Mouse (Mus musculus): ENCODE measurements at regions not wholly inside any gene's neighbourhood (a gene's known extent, or its start where the extent isn't known, plus 50 kb on each side); places are given as distances from the start of the nearest gene placed in this dataset.

DNA sequence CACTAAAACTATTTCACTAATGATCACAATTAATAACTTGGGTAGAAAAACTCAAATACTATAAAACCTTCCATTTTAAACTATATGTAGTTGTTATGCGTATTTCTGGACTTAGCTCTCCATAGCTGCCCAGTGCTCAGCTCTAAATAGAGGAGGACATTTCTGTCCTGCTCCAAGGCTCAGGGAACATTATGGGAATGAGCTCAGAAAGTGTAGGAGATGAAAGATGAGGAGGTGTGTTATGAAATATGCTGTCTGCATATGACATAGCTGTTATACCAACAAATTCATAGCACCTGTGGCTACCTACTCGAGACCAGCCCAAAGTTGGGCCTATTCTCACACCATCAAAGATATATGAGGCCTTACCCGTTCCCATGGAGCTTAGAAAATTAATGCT, 106.3 kb downstream of the Aldh8a1 start:
- no peak for DNase-seq (ENCODE audit: low read depth)

GRCm38 (mm10) chr10:21488374-21488930, 104.5 kb upstream of the 1700020N01Rik start:
- DNase-seq (ENCODE audit: low read depth) = no peak

DNA sequence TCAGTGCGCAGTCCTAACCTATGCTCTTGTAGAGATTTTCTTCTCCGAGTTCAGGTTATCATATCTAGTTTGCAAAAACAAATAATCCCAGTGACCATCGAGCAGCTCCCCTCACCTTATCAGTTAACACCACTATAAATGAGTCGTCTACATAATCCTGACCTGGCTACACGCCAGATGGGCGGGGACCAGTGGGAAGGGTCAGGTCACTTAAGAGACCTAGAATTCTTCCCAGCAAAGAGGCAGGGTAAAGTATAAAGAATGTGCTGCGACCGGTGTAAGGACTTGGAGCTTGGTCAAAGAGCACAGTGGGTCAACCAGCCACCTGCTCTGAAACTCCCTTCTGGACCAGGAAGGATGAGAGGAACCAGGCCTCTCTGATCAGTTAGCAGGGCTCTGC, 102.0 kb upstream of the 1700020N01Rik start:
- DNase-seq (ENCODE audit: low read depth) = no peak

- no peak for DNase-seq (ENCODE audit: low read depth)
These were observed 100.6 kb upstream of the 1700020N01Rik start for GRCm38 (mm10) chr10:21492254-21492894.

- no peak for DNase-seq (ENCODE audit: low read depth)
These were observed 98.4 kb upstream of the 1700020N01Rik start for GRCm38 (mm10) chr10:21494536-21494935.

- peak; percentile 17 for DNase-seq (ENCODE audit: low read depth)
These were observed 95.8 kb upstream of the 1700020N01Rik start for GRCm38 (mm10) chr10:21497110-21497509.

DNA sequence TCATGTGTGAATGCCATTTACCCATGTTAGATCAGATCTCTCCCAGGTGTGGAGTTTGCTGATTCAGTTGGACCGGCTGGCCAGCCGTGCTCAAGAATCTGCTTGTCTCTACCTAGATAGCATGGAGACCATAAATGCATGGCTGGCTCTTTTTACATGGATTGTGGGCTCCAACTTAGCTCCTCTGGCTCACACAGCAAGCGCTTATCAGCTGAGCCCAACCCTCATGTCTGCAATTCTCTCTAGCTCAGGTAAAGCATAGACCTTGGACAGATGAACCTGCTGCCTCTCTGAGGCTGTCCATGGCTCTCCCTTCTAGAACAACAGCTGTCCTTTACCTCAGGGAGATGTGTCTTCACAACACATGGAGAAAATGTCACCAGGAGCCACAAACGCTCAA, 94.8 kb upstream of the 1700020N01Rik start:
- no peak for DNase-seq (ENCODE audit: low read depth)

- no peak for DNase-seq (ENCODE audit: low read depth)
These were observed 91.3 kb upstream of the 1700020N01Rik start for GRCm38 (mm10) chr10:21501658-21502057.

DNA sequence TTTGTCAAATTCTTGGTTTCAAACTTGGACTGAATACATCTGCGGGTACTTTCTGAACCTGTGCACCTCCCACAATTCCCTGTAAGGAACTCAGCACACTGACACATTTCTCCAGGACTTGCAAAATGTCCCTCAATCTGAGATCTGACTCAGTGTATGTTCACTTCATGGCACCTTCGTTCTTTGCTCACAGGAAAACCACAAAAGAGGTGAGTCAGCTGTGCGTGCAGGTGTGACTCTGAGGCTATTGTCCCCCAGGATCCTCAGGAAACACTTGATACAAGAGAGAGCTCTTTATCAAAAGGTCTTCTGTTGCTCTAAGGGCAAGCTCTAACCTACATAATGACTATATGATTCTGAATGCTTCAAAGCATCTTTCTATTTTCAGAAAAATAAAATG, 88.5 kb upstream of the 1700020N01Rik start:
- no peak for DNase-seq (ENCODE audit: low read depth)

GRCm38 (mm10) chr10:21511386-21511785, 81.6 kb upstream of the 1700020N01Rik start:
- DNase-seq (ENCODE audit: low read depth) = no peak

DNA sequence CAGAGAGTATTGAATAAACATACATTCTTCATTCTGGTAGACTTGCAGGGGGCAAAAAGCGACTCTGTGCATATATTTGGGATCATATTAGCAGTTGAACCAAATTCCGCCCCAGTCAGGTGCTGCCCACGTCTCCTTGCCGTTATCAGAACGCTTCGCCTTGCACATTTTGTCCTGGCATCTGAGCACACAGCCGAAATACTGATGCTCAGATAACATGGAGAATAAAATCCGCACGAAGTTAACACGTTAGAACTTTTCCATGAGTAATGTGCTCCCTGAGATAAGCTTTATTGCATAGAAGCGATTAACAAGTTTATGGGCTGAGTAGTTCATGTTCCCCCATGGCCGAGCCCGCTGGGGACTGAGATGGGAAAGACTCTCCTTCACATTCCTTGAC, 80.5 kb upstream of the 1700020N01Rik start:
- no peak for DNase-seq (ENCODE audit: low read depth)

GRCm38 (mm10) chr10:21517721-21518120, 75.2 kb upstream of the 1700020N01Rik start:
- no peak for DNase-seq (ENCODE audit: low read depth)

GRCm38 (mm10) chr10:21520854-21521253, 72.1 kb upstream of the 1700020N01Rik start:
- DNase-seq (ENCODE audit: low read depth) = no peak

GRCm38 (mm10) chr10:21525555-21525954, 67.4 kb upstream of the 1700020N01Rik start:
- DNase-seq (ENCODE audit: low read depth) = no peak

- DNase-seq (ENCODE audit: low read depth) = no peak
These were observed 64.5 kb upstream of the 1700020N01Rik start for GRCm38 (mm10) chr10:21528396-21528795.

DNA sequence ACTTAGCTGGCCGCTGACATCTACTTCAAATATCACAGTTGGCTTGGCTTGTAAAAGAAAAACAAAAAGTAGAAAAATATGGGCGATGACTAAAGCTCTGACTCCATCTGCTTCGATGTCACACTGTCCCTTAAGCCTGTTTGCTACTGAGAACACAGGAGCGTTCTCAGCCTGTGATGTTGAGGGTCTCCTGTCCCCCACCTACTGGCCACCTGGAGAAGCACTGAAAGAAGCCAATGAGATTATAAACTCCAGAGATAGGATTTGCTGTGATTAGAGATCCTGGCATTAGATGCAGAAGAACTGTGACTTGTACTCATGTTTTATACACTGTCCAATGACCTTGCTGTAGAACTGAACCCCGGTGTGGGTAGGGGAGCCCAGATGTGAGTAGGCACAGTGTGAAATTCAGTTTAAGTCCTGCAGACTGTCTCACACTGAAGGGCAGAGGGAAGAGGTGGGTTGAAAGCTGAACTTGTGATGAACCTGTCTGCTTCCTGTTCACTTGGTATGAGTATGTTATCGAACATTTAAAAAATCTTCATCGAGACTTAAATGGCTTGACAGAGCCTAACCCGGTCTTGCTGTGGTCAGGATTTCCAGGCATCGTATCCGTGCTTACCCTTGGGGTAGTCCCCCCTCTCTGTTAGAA, 63.7 kb upstream of the 1700020N01Rik start:
- DNase-seq (ENCODE audit: low read depth) = no peak

GRCm38 (mm10) chr10:21532142-21532541, 60.8 kb upstream of the 1700020N01Rik start:
- peak; percentile 22 for DNase-seq (ENCODE audit: low read depth)

GRCm38 (mm10) chr10:21535631-21536030, 57.3 kb upstream of the 1700020N01Rik start:
- DNase-seq (ENCODE audit: low read depth) = no peak

- no peak for DNase-seq (ENCODE audit: low read depth)
These were observed 54.5 kb upstream of the 1700020N01Rik start for GRCm38 (mm10) chr10:21538481-21538880.
